Mouse (Mus musculus): ENCODE measurements around the gene Aacs. TPM values are rescaled to one million over a fixed set of nuclear protein-coding genes. Genes with fewer than 3 reads are reported as not detected.

The Aacs gene
- total and polyA plus RNA-seq, 3 experiments = 32.8 to 79.5 TPM; not detected in 1

DNA sequence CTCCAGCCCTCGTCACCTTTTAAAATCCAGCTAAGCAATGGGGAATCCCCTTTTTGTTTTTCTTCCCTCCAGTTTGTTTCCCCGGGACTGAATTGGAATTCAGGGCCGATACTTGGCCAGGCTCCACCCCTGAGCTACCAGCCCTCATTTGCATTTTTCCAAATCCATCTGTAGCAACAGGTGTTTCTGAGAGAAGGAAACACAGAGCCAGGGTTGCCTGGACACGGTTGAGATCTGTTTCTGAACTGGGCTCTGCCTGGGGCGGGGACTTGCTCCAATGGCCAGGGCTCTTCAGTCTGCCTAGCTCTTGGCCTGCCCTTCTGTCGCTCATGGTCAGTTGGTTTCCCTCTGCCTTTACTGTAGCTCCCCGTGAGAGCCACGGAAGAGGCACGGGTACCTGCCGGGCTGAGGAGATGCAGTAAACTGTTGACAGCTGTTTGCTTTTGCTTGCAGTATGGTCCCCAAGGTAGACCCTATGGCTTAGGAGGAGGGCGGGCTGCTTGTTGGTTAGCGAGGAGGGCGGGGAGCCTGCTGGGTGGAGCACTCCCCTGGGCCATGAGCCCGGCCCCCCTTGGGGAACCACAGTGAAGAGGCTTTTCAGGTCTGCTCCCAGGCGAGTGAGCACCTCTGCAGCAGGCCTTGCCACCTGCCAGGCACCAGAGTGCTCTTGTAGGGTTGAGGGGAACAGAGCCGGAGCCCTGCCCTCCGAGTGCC is 16.9 kb downstream of the Aacs start (continued):
- no peak for TF ChIP-seq MYC (IDR thresholded peaks at IDR 0.05; ENCODE audit: low read depth, low read length)
- TF ChIP-seq E2F4 (IDR thresholded peaks at IDR 0.05; ENCODE audit: borderline replicate concordance, low read depth, low read length) = no peak
- TF ChIP-seq CTCF (IDR thresholded peaks at IDR 0.05 in 2 of 3, conservative IDR thresholded peaks at IDR 0.05 in 1 of 3; ENCODE audit: control insufficient read depth in 1 of 3, insufficient read depth in 1 of 3, low read depth in 2 of 3, low read length in 3 of 3, poor library complexity in 1 of 3, severe bottlenecking in 1 of 3) = no peak
- TF ChIP-seq TBP (IDR thresholded peaks at IDR 0.05; ENCODE audit: low read depth, low read length) = no peak

DNA sequence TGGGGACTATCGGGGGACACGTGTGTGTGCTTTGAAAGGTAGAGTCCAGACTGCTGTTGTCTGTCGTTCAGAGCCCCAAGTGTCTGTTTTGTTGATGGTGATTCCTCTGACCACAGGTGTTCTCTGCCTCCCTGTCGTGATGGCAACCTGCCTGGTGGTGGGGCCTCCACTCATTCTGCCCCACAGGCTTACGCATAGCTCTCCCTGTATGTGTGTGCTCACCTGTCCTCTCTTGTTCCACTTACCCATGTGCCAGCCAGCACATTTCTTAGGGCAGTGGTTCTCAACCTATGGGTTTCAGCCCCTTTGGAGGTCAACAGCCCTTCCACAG is 17.4 kb downstream of the Aacs start:
- Histone ChIP-seq H3K27me3 (ENCODE audit: control insufficient read depth in 1 of 2, insufficient read depth in 2 of 2, low read length in 2 of 2) (no peaks in the 10 kb centered on the region), H3K9me3 (replicated peaks; ENCODE audit: insufficient read depth, low read length) (no peaks in the 10 kb centered on the region), H3K36me3 (ENCODE audit: control insufficient read depth in 1 of 2, insufficient read depth in 2 of 2, low read length in 2 of 2) (peaks cover 0 to 2% of the 10 kb centered on the region in 2 experiments; a peak in 1 of 4 replicates), H3K79me2 (ENCODE audit: control insufficient read depth, insufficient read depth, low read length, poor library complexity) (no peaks in the 10 kb centered on the region), H3K4me1 (ENCODE audit: control insufficient read depth in 1 of 2, insufficient read depth in 2 of 2, low read length in 2 of 2) (no peaks in the 10 kb centered on the region), H3K27ac (ENCODE audit: control insufficient read depth, low read depth, low read length) (no peak overlapping the region), H3K9ac (ENCODE audit: control insufficient read depth, low read depth, low read length, poor library complexity, severe bottlenecking) (no peak overlapping the region), H3K4me3 (ENCODE audit: control insufficient read depth in 1 of 2, insufficient read depth in 1 of 2, low read depth in 2 of 2, low read length in 2 of 2) (no peak overlapping the region)
- no peak for DNase-seq (ENCODE audit: low read depth, low spot score)
- TF ChIP-seq HCFC1 (IDR thresholded peaks at IDR 0.05; ENCODE audit: low read depth, low read length) (no peak), CHD2 (IDR thresholded peaks at IDR 0.05; ENCODE audit: low read length) (no peak), ZNF384 (IDR thresholded peaks at IDR 0.05; ENCODE audit: low read depth, low read length) (no peak), RAD21 (IDR thresholded peaks at IDR 0.05; ENCODE audit: low read depth, low read length) (no peak), MAX (IDR thresholded peaks at IDR 0.05; ENCODE audit: low read length) (no peak), ZC3H11A (IDR thresholded peaks at IDR 0.05; ENCODE audit: low read depth, low read length) (no peak), JUND (IDR thresholded peaks at IDR 0.05; ENCODE audit: low read depth, low read length) (no peak), TBP (IDR thresholded peaks at IDR 0.05; ENCODE audit: low read depth, low read length) (no peak), UBTF (IDR thresholded peaks at IDR 0.05; ENCODE audit: borderline replicate concordance, insufficient read depth, low read depth, low read length) (no peak), E2F4 (IDR thresholded peaks at IDR 0.05; ENCODE audit: borderline replicate concordance, low read depth, low read length) (no peak), MXI1 (IDR thresholded peaks at IDR 0.05; ENCODE audit: low read depth, low read length) (no peak), GABPA (IDR thresholded peaks at IDR 0.05; ENCODE audit: low read depth, low read length) (no peak), MAZ (IDR thresholded peaks at IDR 0.05; ENCODE audit: low read depth, low read length) (no peak), NELFE (IDR thresholded peaks at IDR 0.05; ENCODE audit: low read depth, low read length) (no peak), RCOR1 (IDR thresholded peaks at IDR 0.05; ENCODE audit: low read depth, low read length) (no peak), CTCF (IDR thresholded peaks at IDR 0.05 in 2 of 3, conservative IDR thresholded peaks at IDR 0.05 in 1 of 3; ENCODE audit: control insufficient read depth in 1 of 3, insufficient read depth in 1 of 3, low read depth in 2 of 3, low read length in 3 of 3, poor library complexity in 1 of 3, severe bottlenecking in 1 of 3) (no peak), MYB (IDR thresholded peaks at IDR 0.05; ENCODE audit: low read depth, low read length) (no peak), ZMIZ1 (IDR thresholded peaks at IDR 0.05; ENCODE audit: low read depth, low read length) (no peak), EP300 (IDR thresholded peaks at IDR 0.05; ENCODE audit: low read depth in 1 of 2, low read length in 2 of 2) (no peak), TCF12 (IDR thresholded peaks at IDR 0.05; ENCODE audit: low read depth, low read length) (no peak)
